Mouse (Mus musculus) heart, adult 2 months (tissue): ENCODE results near the gene Trp53tg5. TPM values are rescaled to one million over a fixed set of nuclear protein-coding genes. Genes with fewer than 3 reads are reported as not detected.

ENCODE experiments used
- DNase-seq, 2 experiments: peaks; one replicate each; pipeline ENCODE4 v3.0.0; 2021
- H3K27ac ChIP-seq: fragments of 200-600 bp; 2 replicates; pipeline ENCODE4 v1.8.1; 2022
- H3K27me3 ChIP-seq: fragments of 200-500 bp; 2 replicates; pipeline ENCODE4 v1.6.1; 2012; ENCODE audit warnings: mild to moderate bottlenecking, low read length, inconsistent platforms, mixed read lengths; ENCODE audit not compliant: control insufficient read depth, insufficient read depth
- H3K36me3 ChIP-seq: fragments of 200-500 bp; 2 replicates; pipeline ENCODE4 v1.6.1; 2012; ENCODE audit warnings: low read length, inconsistent platforms; ENCODE audit not compliant: control insufficient read depth, insufficient read depth
- H3K4me1 ChIP-seq: fragments of 200-500 bp; 2 replicates; pipeline ENCODE4 v1.6.1; 2011; ENCODE audit warnings: low read length; ENCODE audit not compliant: control insufficient read depth, insufficient read depth
- H3K4me3 ChIP-seq: fragments of 200-600 bp; 2 replicates; pipeline ENCODE4 v1.8.1; 2022
- H3K79me2 ChIP-seq: fragments of 200-500 bp; replicated peaks from 2 replicates; pipeline ENCODE4 v1.6.1; 2012; ENCODE audit warnings: mild to moderate bottlenecking, inconsistent platforms, low read length, moderate library complexity, mixed read lengths; ENCODE audit not compliant: control insufficient read depth, insufficient read depth
- H3K9ac ChIP-seq: fragments of 200-500 bp; 2 replicates; pipeline ENCODE4 v1.6.1; 2012; ENCODE audit warnings: low read depth, mild to moderate bottlenecking, control low read depth, inconsistent platforms, low read length, mixed read lengths
- CTCF ChIP-seq: fragments of 200-600 bp; IDR thresholded peaks from 2 replicates; pipeline ENCODE4 v1.8.1; 2022; ENCODE audit warnings: antibody characterized with exemption, mild to moderate bottlenecking, moderate library complexity
- EP300 ChIP-seq: fragments of 200-500 bp; IDR thresholded peaks from 2 replicates; pipeline ENCODE4 v1.6.1; 2011; ENCODE audit warnings: low read depth, low read length, control low read depth; ENCODE audit not compliant: insufficient read depth
- POLR2A ChIP-seq: fragments of 200-500 bp; IDR thresholded peaks from 2 replicates; pipeline ENCODE4 v1.6.1; 2011; ENCODE audit warnings: mild to moderate bottlenecking, low read depth, low read length, control low read depth; ENCODE audit not compliant: insufficient read depth
- WGBS: fragments of 180-500 bp; shearing (Covaris S2); methylation state at CpG from one replicate; pipeline ENCODE4 v1.1.7; 2018; 5-methylcytosine and 5-hydroxymethylcytosine counted together
- intact Hi-C: fragments of 180-260 bp; cut with DNase I; formaldehyde crosslinking; loops from one replicate; pipeline ENCODE4 v1.15.1; 2025
- polyA plus RNA-seq: library from polyadenylated mRNA; depleted of rRNA; stranded (reverse); fragments of >200 nt; gene quantifications from 2 replicates; pipeline ENCODE4 v1.2.3, GENCODE M21; 2012
- total RNA-seq, 2 experiments: library from RNA; stranded (reverse); gene quantifications; 2 replicates each; pipeline ENCODE4 v1.2.3; 2021

Gene Trp53tg5
- total and polyA plus RNA-seq, 3 experiments = not detected

DNA sequence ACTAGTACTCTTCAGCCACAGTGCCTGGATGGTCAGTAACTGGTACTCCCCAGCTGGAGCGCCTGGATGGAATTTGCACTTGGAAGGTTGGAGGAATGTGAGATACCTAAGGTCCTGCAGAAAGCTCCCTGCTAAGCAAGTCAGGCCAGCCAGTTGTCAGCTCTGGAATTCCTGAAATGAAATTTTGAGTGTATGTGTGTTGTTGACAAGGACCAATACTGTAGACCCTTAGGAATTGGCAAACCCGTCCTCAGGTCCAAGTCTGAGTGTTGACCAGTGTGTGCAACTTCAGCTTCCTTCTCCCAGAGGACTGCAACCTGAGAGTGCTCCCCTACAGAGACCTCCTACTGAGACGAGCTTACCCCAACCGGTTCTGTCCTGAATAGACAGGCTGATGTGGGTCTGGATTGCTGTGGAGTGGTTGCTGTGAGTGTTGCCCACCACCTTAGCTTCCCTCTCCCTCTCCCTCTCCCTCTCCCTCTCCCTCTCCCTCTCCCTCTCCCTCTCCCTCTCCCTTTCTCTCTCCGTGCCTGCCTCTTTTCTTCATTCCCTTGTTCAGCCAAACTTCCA, 37.2 kb upstream of the Trp53tg5 start:
- H3K4me1 ChIP-seq = peaks cover 11% of the 10 kb centered on the region
- TF ChIP-seq POLR2A (no peak), EP300 (no peak)
- no peak overlapping the region; the same call in 1 of the 2 replicates for H3K27ac ChIP-seq
- no peak overlapping the region for H3K9ac ChIP-seq
- H3K79me2 ChIP-seq = no peaks in the 10 kb centered on the region
- intact Hi-C loops = no loop called here
- 37% methylated on average over 4 of the region's 5 CpGs for WGBS
- no peak for DNase-seq
- no peaks in the 10 kb centered on the region for H3K36me3 ChIP-seq
- H3K4me3 ChIP-seq = no peak overlapping the region
- no peaks in the 10 kb centered on the region for H3K27me3 ChIP-seq

DNA sequence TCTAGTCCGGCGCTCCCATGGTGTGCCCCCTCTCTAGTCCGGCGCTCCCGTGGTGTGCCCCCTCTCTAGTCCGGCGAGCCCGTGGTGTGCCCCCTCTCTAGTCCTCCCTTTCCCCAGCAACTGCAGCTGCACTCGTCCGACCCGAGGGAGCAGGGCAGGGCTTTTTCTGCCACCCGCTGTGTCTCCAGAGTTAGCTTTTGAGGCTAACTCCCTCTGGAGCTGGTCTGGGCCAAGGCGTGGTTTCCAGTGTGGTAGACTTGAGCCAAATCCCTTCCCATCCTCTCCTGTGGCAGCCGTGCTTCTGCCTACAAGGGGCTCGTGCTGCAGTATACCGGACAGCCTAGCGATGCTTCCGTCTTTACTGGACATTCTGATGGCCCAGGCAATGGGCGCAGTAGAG, 34.3 kb upstream of the Trp53tg5 start:
- Histone ChIP-seq H3K27me3 (no peaks in the 10 kb centered on the region), H3K4me1 (peaks cover 4% of the 10 kb centered on the region), H3K9ac (no peak overlapping the region), H3K27ac (no peak overlapping the region), H3K4me3 (no peak overlapping the region), H3K36me3 (no peaks in the 10 kb centered on the region), H3K79me2 (no peaks in the 10 kb centered on the region)
- 80% methylated on average over 19 of the region's 19 CpGs for WGBS
- TF ChIP-seq POLR2A (no peak), EP300 (no peak), CTCF (no peak)
- no peak for DNase-seq
- intact Hi-C loops = no loop called here

- Histone ChIP-seq H3K4me1 (no peaks in the 10 kb centered on the region), H3K79me2 (no peaks in the 10 kb centered on the region), H3K27ac (no peak overlapping the region), H3K36me3 (no peaks in the 10 kb centered on the region), H3K4me3 (no peak overlapping the region), H3K27me3 (no peaks in the 10 kb centered on the region), H3K9ac (no peak overlapping the region)
- no peak for TF ChIP-seq EP300
- no peak for TF ChIP-seq POLR2A
- TF ChIP-seq CTCF = 0 out of 2 replicates have a peak, but pooled peaks have one; percentile 7
- WGBS = 95% methylated on average over 4 of the region's 4 CpGs
- intact Hi-C loops = no loop called here
- no peak for DNase-seq
Observed at GRCm38 (mm10) chr2:164505619-164506347, 32.3 kb upstream of the Trp53tg5 start.

DNA sequence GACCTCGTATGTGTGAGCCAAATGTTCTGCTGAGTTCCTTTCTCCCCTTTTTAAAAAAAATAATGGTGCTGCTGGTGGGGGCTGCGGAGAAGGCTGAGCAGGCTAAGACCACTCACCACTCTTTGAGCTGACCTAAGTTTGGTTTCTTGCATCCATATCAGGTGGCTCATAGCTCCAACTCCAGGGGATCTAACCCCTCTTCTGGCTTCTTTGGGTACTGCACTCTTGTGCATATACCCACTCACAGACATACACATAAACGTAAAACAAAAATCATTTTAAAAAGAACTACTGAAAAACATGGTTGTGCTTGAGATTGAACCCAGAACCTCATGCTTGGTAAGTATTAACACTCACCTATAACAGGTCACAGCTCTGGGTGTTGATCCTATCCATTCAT, 31.4 kb upstream of the Trp53tg5 start:
- Histone ChIP-seq H3K27me3 (no peaks in the 10 kb centered on the region), H3K27ac (no peak overlapping the region), H3K4me3 (no peak overlapping the region), H3K4me1 (no peaks in the 10 kb centered on the region), H3K36me3 (no peaks in the 10 kb centered on the region), H3K9ac (no peak overlapping the region), H3K79me2 (no peaks in the 10 kb centered on the region)
- no peak for TF ChIP-seq POLR2A
- TF ChIP-seq CTCF = peak; percentile 21; the same call in 1 of the 2 replicates
- intact Hi-C loops = no loop called here
- no peak for DNase-seq
- 96% methylated on average over 3 of the region's 3 CpGs for WGBS

- peaks cover 2% of the 10 kb centered on the region for H3K4me1 ChIP-seq
- no peak for DNase-seq
- H3K36me3 ChIP-seq = no peaks in the 10 kb centered on the region
- no peaks in the 10 kb centered on the region for H3K79me2 ChIP-seq
- H3K27ac ChIP-seq = no peak overlapping the region
- no peak overlapping the region for H3K9ac ChIP-seq
- intact Hi-C loops = no loop called here
- 71% methylated on average over 7 of the region's 7 CpGs for WGBS
- no peak for TF ChIP-seq EP300
- TF ChIP-seq POLR2A = no peak
- no peak for TF ChIP-seq CTCF
- no peaks in the 10 kb centered on the region for H3K27me3 ChIP-seq
- no peak overlapping the region for H3K4me3 ChIP-seq
Observed at GRCm38 (mm10) chr2:164500511-164500910, 27.0 kb upstream of the Trp53tg5 start.

- DNase-seq = no peak
- intact Hi-C loops = no loop called here
- Histone ChIP-seq H3K27me3 (no peaks in the 10 kb centered on the region), H3K4me1 (peaks cover 2% of the 10 kb centered on the region), H3K4me3 (no peak overlapping the region), H3K9ac (no peak overlapping the region), H3K36me3 (no peaks in the 10 kb centered on the region), H3K27ac (no peak overlapping the region), H3K79me2 (no peaks in the 10 kb centered on the region)
- WGBS = 71% methylated on average over 5 of the region's 5 CpGs
- TF ChIP-seq POLR2A (no peak), CTCF (peak; percentile 25; the same call in 1 of the 2 replicates)
Observed at GRCm38 (mm10) chr2:164499317-164499716, 25.8 kb upstream of the Trp53tg5 start.
